Comparison of ENCODE assay signal across 24 mouse cellular contexts in genomic region chr2:50809823-50810222, GRCm38 (mm10).
A peak's percentile ranks its signal among the peaks of the same experiment; 100 is the strongest.
DNase-seq lines count a peak whose midpoint lies in the region; ATAC-seq and TF ChIP-seq lines count a peak whose summit lies in the region.
"Had no signal": no experiment of that assay in that cellular context is flagged by ENCODE, and none has a peak within 500 bp of the region (broad histone marks: within the 10 kb centered on the region; RNA-seq: fewer than 3 reads in every experiment).

No protein-coding gene starts in this region.

- no peak for DNase-seq in forebrain, embryonic 10.5 days (ENCODE audit: extremely low spot score, low spot score)
- no peak for DNase-seq in midbrain, embryonic 10.5 days (ENCODE audit: low spot score)
- no peak for DNase-seq in midbrain, postnatal 0 days (ENCODE audit: low spot score)
- no peak for DNase-seq in left cerebral cortex, adult 8-10 months (ENCODE audit: low spot score in 2 of 2)
- DNase-seq: adrenal gland, adult 8-10 months; cerebellum, adult 11-12 months; cerebellum, adult 9-11 months; kidney, adult 18-20 months; kidney, postnatal 4 days; layer of hippocampus, postnatal 36 days; liver; lung, adult 2 months; lung, postnatal 10 days; right cerebral cortex, postnatal 25 days had no signal

- no peaks in the 10 kb centered on the region for H3K27me3 ChIP-seq in forebrain, embryonic 10.5 days (ENCODE audit: poor library complexity, severe bottlenecking)
- H3K27me3 ChIP-seq in forebrain, embryonic 16.5 days (replicated peaks; ENCODE audit: control insufficient read depth, insufficient read depth, low read length), result no peaks in the 10 kb centered on the region
- H3K27me3 ChIP-seq in midbrain, embryonic 10.5 days (ENCODE audit: low read depth, poor library complexity, severe bottlenecking), result no peaks in the 10 kb centered on the region
- no peaks in the 10 kb centered on the region for H3K27me3 ChIP-seq in midbrain, postnatal 0 days (ENCODE audit: insufficient read depth, low read length)
- H3K27me3 ChIP-seq in midbrain, embryonic 12.5 days, result no peaks in the 10 kb centered on the region
- no peaks in the 10 kb centered on the region for H3K27me3 ChIP-seq in kidney, embryonic 16.5 days (ENCODE audit: insufficient read depth, low read length)
- H3K27me3 ChIP-seq: CH12.LX; embryonic facial prominence, embryonic 12.5 days; stomach, embryonic 15.5 days had no signal

- ATAC-seq in forebrain, embryonic 16.5 days, result no peak
- no peak for ATAC-seq in midbrain, postnatal 0 days (ENCODE audit: low FRiP score)
- peak; percentile 72; the same call in 1 of the 2 replicates for ATAC-seq in midbrain, embryonic 12.5 days (ENCODE audit: low FRiP score, low read depth)
- no peak for ATAC-seq in kidney, embryonic 16.5 days (ENCODE audit: low FRiP score, low TSS enrichment)

- H3K9me3 ChIP-seq in forebrain, embryonic 10.5 days, result no peaks in the 10 kb centered on the region
- no peaks in the 10 kb centered on the region for H3K9me3 ChIP-seq in forebrain, embryonic 16.5 days (ENCODE audit: control insufficient read depth, low read length)
- H3K9me3 ChIP-seq in midbrain, embryonic 10.5 days (replicated peaks), result no peaks in the 10 kb centered on the region
- no peaks in the 10 kb centered on the region for H3K9me3 ChIP-seq in midbrain, postnatal 0 days (ENCODE audit: low read length)
- no peaks in the 10 kb centered on the region for H3K9me3 ChIP-seq in midbrain, embryonic 12.5 days
- H3K9me3 ChIP-seq in kidney, embryonic 16.5 days (ENCODE audit: low read length), result no peaks in the 10 kb centered on the region
- H3K9me3 ChIP-seq: embryonic facial prominence, embryonic 12.5 days; stomach, embryonic 15.5 days had no signal

- H3K27ac ChIP-seq in forebrain, embryonic 10.5 days, result peak overlapping the region; percentile 80
- no peak overlapping the region for H3K27ac ChIP-seq in forebrain, embryonic 16.5 days (ENCODE audit: low read length)
- H3K27ac ChIP-seq in midbrain, embryonic 10.5 days (replicated peaks), result peak overlapping the region; percentile 90
- no peak overlapping the region for H3K27ac ChIP-seq in midbrain, postnatal 0 days (ENCODE audit: low read depth, low read length)
- H3K27ac ChIP-seq in midbrain, embryonic 12.5 days (replicated peaks), result peak overlapping the region; percentile 63; the same call in 1 of the 2 replicates
- H3K27ac ChIP-seq in kidney, embryonic 16.5 days (ENCODE audit: low read length), result no peak overlapping the region
- H3K27ac ChIP-seq: kidney, postnatal 0 days; liver, embryonic 14.5 days; macrophage; stomach, embryonic 15.5 days had no signal

- WGBS in forebrain, embryonic 10.5 days, result 29% methylated on average over 3 of the region's 3 CpGs
- WGBS in forebrain, embryonic 16.5 days, result 12% methylated on average over 3 of the region's 3 CpGs
- WGBS in midbrain, embryonic 10.5 days, result 24% methylated on average over 3 of the region's 3 CpGs
- 17% methylated on average over 3 of the region's 3 CpGs for WGBS in midbrain, postnatal 0 days
- WGBS in midbrain, embryonic 12.5 days, result 20% methylated on average over 3 of the region's 3 CpGs
- WGBS in kidney, embryonic 16.5 days, result 80% methylated on average over 3 of the region's 3 CpGs

- peaks cover 37% of the 10 kb centered on the region for H3K4me1 ChIP-seq in forebrain, embryonic 10.5 days
- H3K4me1 ChIP-seq in forebrain, embryonic 16.5 days (replicated peaks; ENCODE audit: control insufficient read depth, insufficient read depth, low read length), result peaks cover 12% of the 10 kb centered on the region
- peaks cover 38% of the 10 kb centered on the region for H3K4me1 ChIP-seq in midbrain, embryonic 10.5 days
- peaks cover 6% of the 10 kb centered on the region; the same call in 1 of the 2 replicates for H3K4me1 ChIP-seq in midbrain, postnatal 0 days (ENCODE audit: insufficient read depth, low read length)
- H3K4me1 ChIP-seq in midbrain, embryonic 12.5 days, result peaks cover 28% of the 10 kb centered on the region
- peaks cover 27% of the 10 kb centered on the region for H3K4me1 ChIP-seq in kidney, embryonic 16.5 days (ENCODE audit: insufficient read depth, low read length)
- H3K4me1 ChIP-seq: stomach, embryonic 15.5 days had no signal

- H3K4me3 ChIP-seq in forebrain, embryonic 10.5 days, result no peak overlapping the region
- H3K4me3 ChIP-seq in forebrain, embryonic 16.5 days (replicated peaks; ENCODE audit: low read length), result no peak overlapping the region
- no peak overlapping the region for H3K4me3 ChIP-seq in midbrain, embryonic 10.5 days
- H3K4me3 ChIP-seq in midbrain, postnatal 0 days (ENCODE audit: low read depth, low read length), result no peak overlapping the region
- no peak overlapping the region for H3K4me3 ChIP-seq in midbrain, embryonic 12.5 days
- H3K4me3 ChIP-seq in kidney, embryonic 16.5 days (ENCODE audit: low read length), result no peak overlapping the region
- H3K4me3 ChIP-seq: embryonic facial prominence, embryonic 12.5 days; stomach, embryonic 15.5 days had no signal

- H3K9ac ChIP-seq in forebrain, embryonic 16.5 days (replicated peaks; ENCODE audit: low read depth, low read length), result no peak overlapping the region
- no peak overlapping the region for H3K9ac ChIP-seq in midbrain, postnatal 0 days (replicated peaks; ENCODE audit: low read length, poor library complexity, severe bottlenecking)
- no peak overlapping the region for H3K9ac ChIP-seq in midbrain, embryonic 12.5 days (replicated peaks)
- H3K9ac ChIP-seq in kidney, embryonic 16.5 days (replicated peaks; ENCODE audit: low read length), result no peak overlapping the region
- H3K9ac ChIP-seq: embryonic facial prominence, embryonic 12.5 days; hindbrain, embryonic 14.5 days; liver, embryonic 14.5 days; stomach, embryonic 15.5 days had no signal

- no peaks in the 10 kb centered on the region for H3K36me3 ChIP-seq in forebrain, embryonic 10.5 days (replicated peaks)
- H3K36me3 ChIP-seq in forebrain, embryonic 16.5 days (ENCODE audit: control insufficient read depth, insufficient read depth), result no peaks in the 10 kb centered on the region
- H3K36me3 ChIP-seq in midbrain, embryonic 10.5 days, result no peaks in the 10 kb centered on the region
- no peaks in the 10 kb centered on the region for H3K36me3 ChIP-seq in midbrain, postnatal 0 days (ENCODE audit: insufficient read depth, low read length)
- no peaks in the 10 kb centered on the region for H3K36me3 ChIP-seq in midbrain, embryonic 12.5 days
- no peaks in the 10 kb centered on the region for H3K36me3 ChIP-seq in kidney, embryonic 16.5 days (ENCODE audit: insufficient read depth, low read length)
- H3K36me3 ChIP-seq: embryonic facial prominence, embryonic 12.5 days; stomach, embryonic 15.5 days had no signal

- no peak overlapping the region for H3K4me2 ChIP-seq in forebrain, embryonic 16.5 days (ENCODE audit: low read length)
- no peak overlapping the region for H3K4me2 ChIP-seq in midbrain, postnatal 0 days (ENCODE audit: low read depth, low read length, poor library complexity, severe bottlenecking)
- H3K4me2 ChIP-seq in midbrain, embryonic 12.5 days (replicated peaks), result no peak overlapping the region
- no peak overlapping the region for H3K4me2 ChIP-seq in kidney, embryonic 16.5 days (replicated peaks; ENCODE audit: low read depth, low read length)
- H3K4me2 ChIP-seq: embryonic facial prominence, embryonic 12.5 days; hindbrain, embryonic 14.5 days; stomach, embryonic 15.5 days had no signal

- TF ChIP-seq CTCF in midbrain, postnatal 0 days (IDR thresholded peaks at IDR 0.05), result no peak

Comparison
In these comparisons a context has a peak if more than half of its experiments do, and no peak if none do; other contexts are left out.
1. H3K27ac ChIP-seq: peak in forebrain, embryonic 10.5 days (single experiment), midbrain, embryonic 10.5 days (single experiment) and midbrain, embryonic 12.5 days (single experiment); none in forebrain, embryonic 16.5 days (single experiment), midbrain, postnatal 0 days (single experiment) and kidney, embryonic 16.5 days (single experiment).